Mouse (Mus musculus) thymus, adult 2 months (tissue): ENCODE data around the gene Raver2.

ENCODE experiments used
- CTCF ChIP-seq: fragments of 200-500 bp; IDR thresholded peaks from 2 replicates; pipeline ENCODE4 v1.5.1; 2012; ENCODE audit warnings: mild to moderate bottlenecking, control low read depth, low read length, moderate library complexity, borderline replicate concordance; ENCODE audit not compliant: control insufficient read depth, poor library complexity, insufficient read depth; ENCODE audit errors: extremely low read depth
- POLR2A ChIP-seq: fragments of 200-500 bp; IDR thresholded peaks from 2 replicates; pipeline ENCODE4 v1.6.1; 2012; ENCODE audit warnings: mild to moderate bottlenecking, low read length, control low read depth, moderate library complexity; ENCODE audit not compliant: control insufficient read depth, poor library complexity, insufficient read depth; ENCODE audit errors: extremely low read depth

DNA sequence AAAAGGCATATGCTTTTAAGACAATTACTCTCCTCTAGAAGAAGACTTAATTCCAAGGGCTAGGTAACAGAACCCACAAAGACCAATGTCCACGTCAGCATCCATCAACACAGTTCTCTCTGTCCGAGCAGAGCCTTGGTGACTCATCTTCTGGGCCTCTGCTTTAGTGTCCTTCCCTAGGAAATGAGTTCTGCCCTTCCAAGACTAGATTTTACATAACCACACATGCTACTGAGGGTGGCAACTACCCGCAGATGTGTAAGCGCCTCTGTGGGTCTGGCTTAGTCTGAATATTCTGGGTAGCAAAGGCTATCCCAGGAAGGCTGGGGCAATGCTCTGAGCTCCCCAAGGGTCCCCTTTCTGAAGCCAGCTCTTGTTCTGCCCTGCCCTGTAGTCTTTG, 97.0 kb downstream of the Raver2 start:
- TF ChIP-seq POLR2A (no peak), CTCF (no peak)
